Mouse (Mus musculus): ENCODE measurements at regions not wholly inside any gene's neighbourhood (a gene's known extent, or its start where the extent isn't known, plus 50 kb on each side); places are given as distances from the start of the nearest gene placed in this dataset.

DNA sequence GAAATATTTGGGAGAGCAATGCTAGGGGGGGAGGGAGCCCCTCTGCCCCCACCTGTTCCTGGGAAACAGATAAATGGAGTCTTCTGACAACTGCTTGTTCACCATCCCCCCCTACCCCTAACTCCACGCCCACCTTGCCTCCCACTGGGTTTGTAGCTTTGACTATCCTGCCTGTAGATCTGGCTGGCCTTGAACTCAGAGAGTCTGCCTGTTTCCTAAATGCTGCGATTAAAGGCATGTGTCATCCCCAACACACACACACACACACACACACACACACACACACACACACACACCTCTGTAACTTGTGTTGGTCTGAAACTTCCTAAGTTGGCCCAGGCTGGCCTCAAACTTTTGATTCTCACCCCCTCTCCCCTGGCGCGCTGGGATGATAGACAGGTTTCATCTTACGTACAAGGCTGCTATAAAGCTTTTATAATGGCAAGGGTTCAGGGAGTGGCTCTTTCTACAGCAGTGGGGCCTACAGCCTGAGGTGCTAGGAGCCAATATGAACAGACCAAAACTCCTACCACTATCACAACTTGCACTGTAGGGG, 128.5 kb upstream of the Bcor start:
- no peaks in the 10 kb centered on the region for H3K4me1 ChIP-seq (ENCODE audit: insufficient read depth, low read depth, low read length)
- H3K27ac ChIP-seq (ENCODE audit: low read length), result no peak overlapping the region
- no peak overlapping the region for H3K9ac ChIP-seq (replicated peaks; ENCODE audit: low read depth)
- WGBS, result 79% methylated on average over 4 of the region's 5 CpGs
- no peak overlapping the region for H3K4me3 ChIP-seq (ENCODE audit: low read depth, low read length)
- no peaks in the 10 kb centered on the region for H3K9me3 ChIP-seq (ENCODE audit: low read length)
- no peaks in the 10 kb centered on the region for H3K36me3 ChIP-seq (ENCODE audit: insufficient read depth, low read length)
- ATAC-seq (no peak), DNase-seq (ENCODE audit: low spot score) (no peak)
- TF ChIP-seq CTCF (IDR thresholded peaks at IDR 0.05) (no peak), EP300 (IDR thresholded peaks at IDR 0.05) (no peak)
- no peak overlapping the region for H3K4me2 ChIP-seq (replicated peaks; ENCODE audit: low read depth, low read length)
- H3K27me3 ChIP-seq (replicated peaks; ENCODE audit: insufficient read depth, low read length), result no peaks in the 10 kb centered on the region

DNA sequence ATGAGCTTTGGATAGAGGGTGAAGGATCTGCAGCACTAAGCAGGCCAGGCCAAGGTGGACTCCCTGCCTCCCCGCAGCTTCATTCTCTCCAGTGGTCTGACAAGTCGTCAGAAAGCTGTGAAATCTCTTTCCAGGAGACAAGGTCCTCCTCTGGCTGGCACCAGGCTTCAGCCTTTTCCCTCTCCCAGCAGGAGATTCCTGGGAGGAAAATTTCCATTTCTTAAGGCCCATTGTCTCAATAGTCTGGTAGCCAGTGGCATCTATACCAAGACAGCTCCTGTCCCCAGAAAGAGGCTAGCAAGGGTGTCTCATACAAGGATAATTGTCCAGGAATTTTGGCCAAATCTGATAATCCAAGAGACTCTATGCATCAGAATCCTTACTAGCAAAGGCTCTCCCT, 133.0 kb upstream of the Bcor start:
- Histone ChIP-seq H3K9me3 (ENCODE audit: low read length) (no peaks in the 10 kb centered on the region), H3K27me3 (replicated peaks; ENCODE audit: insufficient read depth, low read length) (no peaks in the 10 kb centered on the region), H3K27ac (ENCODE audit: low read length) (no peak overlapping the region), H3K4me1 (ENCODE audit: insufficient read depth, low read depth, low read length) (no peaks in the 10 kb centered on the region), H3K36me3 (ENCODE audit: insufficient read depth, low read length) (no peaks in the 10 kb centered on the region), H3K4me3 (ENCODE audit: low read depth, low read length) (no peak overlapping the region), H3K4me2 (replicated peaks; ENCODE audit: low read depth, low read length) (no peak overlapping the region), H3K9ac (replicated peaks; ENCODE audit: low read depth) (no peak overlapping the region)
- TF ChIP-seq CTCF (IDR thresholded peaks at IDR 0.05), result no peak
- no peak for TF ChIP-seq EP300 (IDR thresholded peaks at IDR 0.05)
- DNase-seq (ENCODE audit: low spot score), result no peak
- no peak for ATAC-seq
- WGBS, result 33% methylated on average over 2 of the region's 2 CpGs

DNA sequence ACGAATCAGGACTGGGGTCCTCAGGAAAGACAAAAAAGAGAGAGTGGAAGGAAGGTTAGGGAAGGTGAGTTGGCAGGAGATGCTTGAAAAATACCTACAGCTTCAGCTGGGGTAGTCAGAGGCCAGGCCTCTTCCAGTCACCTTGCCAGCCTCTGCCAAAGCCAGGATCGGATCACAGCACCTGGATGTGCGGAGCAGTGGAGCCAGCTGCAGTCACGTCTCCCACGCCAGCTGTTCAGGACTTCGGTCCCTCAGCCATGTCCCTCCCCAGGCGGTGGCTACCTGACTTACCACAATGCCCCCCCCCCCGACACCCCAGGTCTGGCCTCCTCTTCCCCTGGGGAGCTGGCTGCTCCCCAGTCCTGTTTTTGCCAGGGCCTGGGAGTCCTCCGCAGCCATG, 134.3 kb upstream of the Bcor start:
- Histone ChIP-seq H3K9me3 (ENCODE audit: low read length) (no peaks in the 10 kb centered on the region), H3K4me1 (ENCODE audit: insufficient read depth, low read depth, low read length) (no peaks in the 10 kb centered on the region), H3K4me2 (replicated peaks; ENCODE audit: low read depth, low read length) (no peak overlapping the region), H3K9ac (replicated peaks; ENCODE audit: low read depth) (no peak overlapping the region), H3K27me3 (replicated peaks; ENCODE audit: insufficient read depth, low read length) (no peaks in the 10 kb centered on the region), H3K27ac (ENCODE audit: low read length) (no peak overlapping the region), H3K4me3 (ENCODE audit: low read depth, low read length) (no peak overlapping the region), H3K36me3 (ENCODE audit: insufficient read depth, low read length) (no peaks in the 10 kb centered on the region)
- WGBS, result 66% methylated on average over 3 of the region's 9 CpGs
- DNase-seq (ENCODE audit: low spot score) (no peak), ATAC-seq (no peak)
- TF ChIP-seq CTCF (IDR thresholded peaks at IDR 0.05), result no peak
- TF ChIP-seq EP300 (IDR thresholded peaks at IDR 0.05), result no peak

DNA sequence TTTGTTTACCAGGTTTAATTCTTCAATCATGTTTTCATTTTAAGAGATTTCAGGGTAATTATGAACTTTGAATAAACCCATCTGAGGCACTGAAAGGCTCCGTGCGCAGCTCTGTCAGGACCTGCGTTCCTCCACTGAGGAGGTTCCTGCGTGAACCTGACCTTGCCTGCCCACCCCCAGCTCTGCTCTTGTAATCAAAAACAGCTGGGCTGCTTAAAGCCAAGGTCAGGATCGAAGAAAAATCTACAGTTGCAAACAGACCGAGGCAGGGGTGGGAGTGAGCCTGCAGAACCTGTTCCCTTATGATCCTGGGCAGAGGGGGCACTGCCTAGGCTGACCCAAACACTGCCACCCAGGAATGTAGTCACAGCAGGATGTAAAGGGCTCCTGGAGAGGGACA, 134.8 kb upstream of the Bcor start:
- no peak overlapping the region for H3K4me3 ChIP-seq (ENCODE audit: low read depth, low read length)
- 56% methylated on average over 6 of the region's 6 CpGs for WGBS
- no peak overlapping the region for H3K9ac ChIP-seq (replicated peaks; ENCODE audit: low read depth)
- no peaks in the 10 kb centered on the region for H3K36me3 ChIP-seq (ENCODE audit: insufficient read depth, low read length)
- H3K4me2 ChIP-seq (replicated peaks; ENCODE audit: low read depth, low read length), result no peak overlapping the region
- TF ChIP-seq EP300 (IDR thresholded peaks at IDR 0.05) (no peak), CTCF (IDR thresholded peaks at IDR 0.05) (no peak)
- ATAC-seq (no peak), DNase-seq (ENCODE audit: low spot score) (no peak)
- H3K27me3 ChIP-seq (replicated peaks; ENCODE audit: insufficient read depth, low read length), result no peaks in the 10 kb centered on the region
- H3K9me3 ChIP-seq (ENCODE audit: low read length), result no peaks in the 10 kb centered on the region
- no peaks in the 10 kb centered on the region for H3K4me1 ChIP-seq (ENCODE audit: insufficient read depth, low read depth, low read length)
- H3K27ac ChIP-seq (ENCODE audit: low read length), result no peak overlapping the region

DNA sequence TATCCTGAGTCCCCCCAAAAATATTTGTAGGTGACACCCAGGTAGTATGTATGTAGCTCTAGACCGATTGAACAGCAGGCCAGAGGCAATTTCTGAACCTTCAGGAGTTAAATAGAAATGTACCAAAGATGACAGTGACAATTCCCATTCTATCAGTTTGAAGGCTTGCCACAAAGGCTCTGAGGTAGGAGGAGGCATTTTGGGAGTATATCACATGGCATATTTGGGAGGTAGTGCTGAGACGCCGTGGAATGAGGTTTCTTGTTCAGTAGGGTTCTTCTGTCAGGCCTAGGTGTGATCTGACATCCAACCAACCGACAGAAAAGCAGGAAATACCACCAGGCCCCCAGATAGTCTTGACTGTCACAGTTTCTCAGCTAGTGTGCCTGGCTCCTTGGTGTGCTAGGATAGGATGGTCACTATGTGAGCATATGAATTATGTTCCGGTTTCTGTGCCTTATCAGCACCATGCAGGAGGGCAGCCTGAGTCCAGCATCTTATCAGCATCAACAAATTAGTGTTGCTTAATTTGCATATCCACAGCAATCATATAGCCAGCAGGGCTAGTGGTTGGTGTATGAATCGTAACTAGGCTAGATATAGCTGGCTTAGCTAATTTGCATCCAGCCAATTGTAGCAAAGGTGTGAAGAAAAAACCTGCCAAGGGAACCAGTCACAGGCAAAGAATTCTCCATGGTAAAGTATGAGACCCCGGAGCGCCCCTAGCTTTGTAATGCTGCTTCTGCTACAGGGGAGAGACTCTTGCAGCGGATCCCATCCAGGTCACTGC, 136.3 kb upstream of the Bcor start:
- H3K4me2 ChIP-seq (replicated peaks; ENCODE audit: low read depth, low read length), result no peak overlapping the region
- no peaks in the 10 kb centered on the region for H3K27me3 ChIP-seq (replicated peaks; ENCODE audit: insufficient read depth, low read length)
- no peak for DNase-seq (ENCODE audit: low spot score)
- ATAC-seq, result no peak
- H3K4me1 ChIP-seq (ENCODE audit: insufficient read depth, low read depth, low read length), result no peaks in the 10 kb centered on the region
- WGBS, result 60% methylated on average over 9 of the region's 9 CpGs
- H3K9ac ChIP-seq (replicated peaks; ENCODE audit: low read depth), result no peak overlapping the region
- no peak overlapping the region for H3K27ac ChIP-seq (ENCODE audit: low read length)
- H3K9me3 ChIP-seq (ENCODE audit: low read length), result no peaks in the 10 kb centered on the region
- TF ChIP-seq EP300 (IDR thresholded peaks at IDR 0.05) (no peak), CTCF (IDR thresholded peaks at IDR 0.05) (no peak)
- no peak overlapping the region for H3K4me3 ChIP-seq (ENCODE audit: low read depth, low read length)
- no peaks in the 10 kb centered on the region for H3K36me3 ChIP-seq (ENCODE audit: insufficient read depth, low read length)

DNA sequence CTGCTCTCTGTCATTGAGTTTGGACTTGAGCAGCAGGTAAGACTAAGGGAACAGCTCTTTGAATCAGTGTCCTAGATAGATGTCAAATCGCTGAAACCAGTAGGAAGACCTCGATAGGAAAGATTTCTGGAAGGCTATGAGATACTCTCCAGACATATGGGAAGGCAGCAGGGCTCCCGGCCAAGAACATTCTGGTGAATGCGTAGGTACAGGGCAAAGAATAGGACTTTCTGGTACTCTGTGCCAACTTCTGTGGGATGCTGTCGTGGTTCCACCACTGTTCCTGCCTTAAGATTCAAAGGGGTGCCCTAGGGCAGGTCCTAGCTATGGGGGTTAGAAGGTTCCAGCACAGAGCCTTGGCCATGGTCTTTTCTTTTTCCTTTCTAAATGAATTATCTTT, 138.5 kb upstream of the Bcor start:
- H3K4me2 ChIP-seq (replicated peaks; ENCODE audit: low read depth, low read length), result no peak overlapping the region
- H3K9ac ChIP-seq (replicated peaks; ENCODE audit: low read depth), result no peak overlapping the region
- H3K27me3 ChIP-seq (replicated peaks; ENCODE audit: insufficient read depth, low read length), result no peaks in the 10 kb centered on the region
- H3K9me3 ChIP-seq (ENCODE audit: low read length), result no peaks in the 10 kb centered on the region
- 91% methylated on average over 5 of the region's 5 CpGs for WGBS
- no peak for ATAC-seq
- no peaks in the 10 kb centered on the region for H3K36me3 ChIP-seq (ENCODE audit: insufficient read depth, low read length)
- no peak for TF ChIP-seq EP300 (IDR thresholded peaks at IDR 0.05)
- no peak for TF ChIP-seq CTCF (IDR thresholded peaks at IDR 0.05)
- H3K4me3 ChIP-seq (ENCODE audit: low read depth, low read length), result no peak overlapping the region
- H3K27ac ChIP-seq (ENCODE audit: low read length), result no peak overlapping the region
- H3K4me1 ChIP-seq (ENCODE audit: insufficient read depth, low read depth, low read length), result no peaks in the 10 kb centered on the region
- DNase-seq (ENCODE audit: low spot score), result no peak
